Mouse (Mus musculus) stomach, postnatal 0 days (tissue): ENCODE results near the gene Ostn. TPM values are rescaled to one million over a fixed set of nuclear protein-coding genes. Genes with fewer than 3 reads are reported as not detected.

Source experiments
- ATAC-seq: fragments of 200-750 bp; cut with Nextera tagmentation; 2 replicates; pipeline ENCODE4 v1.8.0; 2017; ENCODE audit not compliant: low FRiP score, low TSS enrichment
- DNase-seq: peaks from one replicate; pipeline ENCODE4 v3.0.0-alpha.2; 2016; ENCODE audit warnings: low spot score
- H3K27ac ChIP-seq: fragments of 300-500 bp; sonication (generic); replicated peaks from 2 replicates; pipeline ENCODE4 v1.5.1; 2014; ENCODE audit warnings: mild to moderate bottlenecking, control low read depth
- H3K27me3 ChIP-seq: fragments of 300-500 bp; sonication (generic); 2 replicates; pipeline ENCODE4 v1.6.1; 2014; ENCODE audit warnings: low read length; ENCODE audit not compliant: control insufficient read depth, insufficient read depth
- H3K36me3 ChIP-seq: fragments of 300-500 bp; sonication (generic); 2 replicates; pipeline ENCODE4 v1.6.1; 2014; ENCODE audit warnings: low read length, mixed read lengths; ENCODE audit not compliant: control insufficient read depth, insufficient read depth
- H3K4me1 ChIP-seq: fragments of 300-500 bp; sonication (generic); replicated peaks from 2 replicates; pipeline ENCODE4 v1.6.1; 2014; ENCODE audit warnings: antibody characterized with exemption; ENCODE audit not compliant: control insufficient read depth, insufficient read depth
- H3K4me2 ChIP-seq: fragments of 300-500 bp; sonication (generic); replicated peaks from 2 replicates; pipeline ENCODE4 v1.6.1; 2014; ENCODE audit warnings: low read depth, mild to moderate bottlenecking, control low read depth, moderate library complexity
- H3K4me3 ChIP-seq: fragments of 300-500 bp; sonication (generic); 2 replicates; pipeline ENCODE4 v1.5.1; 2014; ENCODE audit warnings: low read depth, low read length, control low read depth
- H3K9ac ChIP-seq: fragments of 300-500 bp; sonication (generic); 2 replicates; pipeline ENCODE4 v1.6.1; 2014; ENCODE audit warnings: mild to moderate bottlenecking, low read length, control low read depth, mixed read lengths
- H3K9me3 ChIP-seq: fragments of 300-500 bp; sonication (generic); 2 replicates; pipeline ENCODE4 v1.6.1; 2016; ENCODE audit warnings: low read length; ENCODE audit not compliant: control insufficient read depth
- CTCF ChIP-seq: IDR thresholded peaks from 2 replicates; pipeline ENCODE4 v1.5.1; 2016; ENCODE audit warnings: antibody characterized with exemption, low read depth, mild to moderate bottlenecking, moderate library complexity
- EP300 ChIP-seq: optimal IDR thresholded peaks from 2 replicates; pipeline ENCODE3; 2016; ENCODE audit warnings: antibody characterized with exemption
- WGBS: fragments of 180-500 bp; shearing (Covaris S2); extraction: QIAGEN DNeasy Blood & Tissue Kit; methylation state at CpG from one replicate; pipeline ENCODE4 v1.1.7; 2014; 5-methylcytosine and 5-hydroxymethylcytosine counted together
- polyA plus RNA-seq: library from polyadenylated mRNA; unstranded; fragments of >200 nt; fragmentation: Nextera tagmentation; extraction: Ambion mirVana; gene quantifications from 2 replicates; pipeline ENCODE4 v1.2.1, GENCODE M21; 2015

Gene Ostn
- polyA plus RNA-seq, 1 experiment from 2014 or later = not detected

- ATAC-seq (no peak), DNase-seq (no peak)
- Histone ChIP-seq H3K4me2 (no peak overlapping the region), H3K4me3 (no peak overlapping the region), H3K27me3 (no peaks in the 10 kb centered on the region), H3K36me3 (no peaks in the 10 kb centered on the region), H3K27ac (no peak overlapping the region), H3K4me1 (no peaks in the 10 kb centered on the region), H3K9me3 (no peaks in the 10 kb centered on the region), H3K9ac (no peak overlapping the region)
- WGBS = 98% methylated on average over 1 of the region's 1 CpGs
- TF ChIP-seq CTCF (no peak), EP300 (no peak)
Observed at GRCm38 (mm10) chr16:27396951-27397350, 89.7 kb downstream of the Ostn start.

GRCm38 (mm10) chr16:27399026-27399718, 91.9 kb downstream of the Ostn start:
- Histone ChIP-seq H3K9ac (no peak overlapping the region), H3K9me3 (no peaks in the 10 kb centered on the region), H3K27ac (no peak overlapping the region), H3K4me2 (no peak overlapping the region), H3K4me3 (no peak overlapping the region), H3K36me3 (no peaks in the 10 kb centered on the region), H3K4me1 (no peaks in the 10 kb centered on the region), H3K27me3 (no peaks in the 10 kb centered on the region)
- TF ChIP-seq EP300 = no peak
- TF ChIP-seq CTCF = no peak
- DNase-seq (no peak), ATAC-seq (no peak)
- 88% methylated on average over 3 of the region's 3 CpGs for WGBS

GRCm38 (mm10) chr16:27399719-27400253, 92.5 kb downstream of the Ostn start:
- Histone ChIP-seq H3K9ac (no peak overlapping the region), H3K36me3 (no peaks in the 10 kb centered on the region), H3K27me3 (no peaks in the 10 kb centered on the region), H3K4me1 (no peaks in the 10 kb centered on the region), H3K4me2 (no peak overlapping the region), H3K27ac (no peak overlapping the region), H3K4me3 (no peak overlapping the region), H3K9me3 (no peaks in the 10 kb centered on the region)
- ATAC-seq = no peak
- 87% methylated on average over 6 of the region's 6 CpGs for whole genome bisulfite sequencing
- DNase-seq = no peak
- no peak for TF ChIP-seq CTCF
- TF ChIP-seq EP300 = no peak

Other genes with a start within 250 kb of the Ostn start
- 0.23 and 0.36 TPM in 2 replicates for gene Uts2b, start 62.8 kb downstream of the Ostn start, polyA plus RNA-seq
- gene Ccdc50, start 81.4 kb downstream of the Ostn start, polyA plus RNA-seq = 21.3 and 24.2 TPM in 2 replicates